Mouse (Mus musculus) bone marrow macrophage, adult 2 months (primary cell): ENCODE results near the gene Kcnk18.

Experiments
- CTCF ChIP-seq: IDR thresholded peaks from 2 replicates; pipeline ENCODE4 v1.5.1; 2012; ENCODE audit warnings: low read depth, mild to moderate bottlenecking, low read length, moderate library complexity
- POLR2A ChIP-seq: IDR thresholded peaks from 2 replicates; pipeline ENCODE4 v1.6.1; 2012; ENCODE audit warnings: mild to moderate bottlenecking, low read depth, low read length, borderline replicate concordance

- TF ChIP-seq POLR2A (no peak), CTCF (no peak; the same call in 1 of the 2 replicates)
These were observed 22.8 kb upstream of the Kcnk18 start for GRCm38 (mm10) chr19:59196111-59196666.
